Mouse (Mus musculus) midbrain, embryonic 12.5 days (tissue): ENCODE measurements around the gene Ccdc88c. TPM values are rescaled to one million over a fixed set of nuclear protein-coding genes. Genes with fewer than 3 reads are reported as not detected.
A peak's percentile ranks its signal among the peaks of the same experiment; 100 is the strongest.

Experiments used
- ATAC-seq: fragments of 200-750 bp; cut with Nextera tagmentation; 2 replicates; pipeline ENCODE4 v1.8.0; 2017; ENCODE audit warnings: low read depth, moderate TSS enrichment, moderate library complexity; ENCODE audit not compliant: low FRiP score
- H3K27ac ChIP-seq: fragments of 300-500 bp; sonication (generic); replicated peaks from 2 replicates; pipeline ENCODE4 v1.5.1; 2016; ENCODE audit warnings: mild to moderate bottlenecking
- H3K27me3 ChIP-seq: fragments of 300-500 bp; sonication (generic); 2 replicates; pipeline ENCODE4 v1.6.1; 2016; ENCODE audit warnings: mild to moderate bottlenecking
- H3K36me3 ChIP-seq: fragments of 300-500 bp; sonication (generic); 2 replicates; pipeline ENCODE4 v1.6.1; 2016
- H3K4me1 ChIP-seq: fragments of 300-500 bp; sonication (generic); 2 replicates; pipeline ENCODE4 v1.6.1; 2016
- H3K4me2 ChIP-seq: fragments of 300-500 bp; sonication (generic); replicated peaks from 2 replicates; pipeline ENCODE4 v1.6.1; 2016; ENCODE audit warnings: mild to moderate bottlenecking, moderate library complexity
- H3K4me3 ChIP-seq: fragments of 300-500 bp; sonication (generic); 2 replicates; pipeline ENCODE4 v1.5.1; 2016; ENCODE audit warnings: mild to moderate bottlenecking
- H3K9ac ChIP-seq: fragments of 300-500 bp; sonication (generic); replicated peaks from 2 replicates; pipeline ENCODE4 v1.6.1; 2016; ENCODE audit warnings: mild to moderate bottlenecking, moderate library complexity
- H3K9me3 ChIP-seq: fragments of 300-500 bp; sonication (generic); 2 replicates; pipeline ENCODE4 v1.6.1; 2016; ENCODE audit warnings: mild to moderate bottlenecking
- WGBS: fragments of 180-500 bp; shearing (Covaris S2); methylation state at CpG from one replicate; pipeline ENCODE4 v1.1.7; 2016; 5-methylcytosine and 5-hydroxymethylcytosine counted together
- polyA plus RNA-seq: library from polyadenylated mRNA; unstranded; fragments of >200 nt; fragmentation: Nextera tagmentation; extraction: Ambion mirVana; gene quantifications from 2 replicates; pipeline ENCODE4 v1.2.1, GENCODE M21; 2016

Ccdc88c gene
- polyA plus RNA-seq: 17.1 and 19.6 TPM in 2 replicates

GRCm38 (mm10) chr12:101028954-101029731, at the start of gene Ccdc88c:
TSS of gene Ccdc88c (minus strand) at chr12:101029056.
- Histone ChIP-seq H3K27ac (peak within 1 kb of the TSS; percentile 94), H3K9ac (peak within 1 kb of the TSS; percentile 86), H3K27me3 (peaks cover 7% of the 10 kb centered on the region), H3K4me1 (peaks cover 36% of the 10 kb centered on the region), H3K9me3 (no peaks in the 10 kb centered on the region), H3K4me3 (peak within 1 kb of the TSS; percentile 78), H3K36me3 (no peaks in the 10 kb centered on the region), H3K4me2 (peak within 1 kb of the TSS; percentile 82)
- under 1% methylated on average over 41 of the region's 56 CpGs for WGBS
- peak; percentile 90 for ATAC-seq

- no peak overlapping the region for H3K27ac ChIP-seq
- H3K9me3 ChIP-seq: no peaks in the 10 kb centered on the region
- no peaks in the 10 kb centered on the region for H3K27me3 ChIP-seq
- H3K4me2 ChIP-seq: no peak overlapping the region
- peaks cover 13% of the 10 kb centered on the region for H3K4me1 ChIP-seq
- peaks cover 29% of the 10 kb centered on the region for H3K36me3 ChIP-seq
- H3K9ac ChIP-seq: no peak overlapping the region
- no peak overlapping the region for H3K4me3 ChIP-seq
- no peak for ATAC-seq
Measured at GRCm38 (mm10) chr12:101077955-101078354, 49.1 kb upstream of the Ccdc88c start.

GRCm38 (mm10) chr12:101075433-101075832, 46.6 kb upstream of the Ccdc88c start:
- peaks cover under 1% of the 10 kb centered on the region; the same call in 1 of the 2 replicates for H3K4me1 ChIP-seq
- 91% methylated on average over 3 of the region's 3 CpGs for WGBS
- no peak overlapping the region for H3K4me3 ChIP-seq
- no peak overlapping the region for H3K27ac ChIP-seq
- H3K9me3 ChIP-seq: no peaks in the 10 kb centered on the region
- no peaks in the 10 kb centered on the region for H3K27me3 ChIP-seq
- ATAC-seq: no peak
- no peak overlapping the region for H3K9ac ChIP-seq
- H3K4me2 ChIP-seq: no peak overlapping the region
- peaks cover 25% of the 10 kb centered on the region for H3K36me3 ChIP-seq

- 93% methylated on average over 4 of the region's 4 CpGs for WGBS
- H3K4me2 ChIP-seq: no peak overlapping the region
Measured at GRCm38 (mm10) chr12:101074821-101075429, 46.1 kb upstream of the Ccdc88c start.

GRCm38 (mm10) chr12:101069813-101070212, 41.0 kb upstream of the Ccdc88c start:
- 91% methylated on average over 1 of the region's 1 CpGs for WGBS
- H3K9me3 ChIP-seq: no peaks in the 10 kb centered on the region
- no peaks in the 10 kb centered on the region for H3K4me1 ChIP-seq
- no peak overlapping the region for H3K4me3 ChIP-seq
- H3K27ac ChIP-seq: no peak overlapping the region
- no peak overlapping the region for H3K4me2 ChIP-seq
- H3K27me3 ChIP-seq: no peaks in the 10 kb centered on the region
- ATAC-seq: no peak
- no peak overlapping the region for H3K9ac ChIP-seq
- H3K36me3 ChIP-seq: peaks cover 28% of the 10 kb centered on the region

More at GRCm38 (mm10) chr12:101074821-101075429, 46.1 kb upstream of the Ccdc88c start:
- peaks cover 22% of the 10 kb centered on the region for H3K36me3 ChIP-seq
- no peaks in the 10 kb centered on the region for H3K9me3 ChIP-seq
- H3K27ac ChIP-seq: no peak overlapping the region
- ATAC-seq: no peak
- H3K4me3 ChIP-seq: no peak overlapping the region
- H3K9ac ChIP-seq: no peak overlapping the region
- no peaks in the 10 kb centered on the region for H3K27me3 ChIP-seq
- no peaks in the 10 kb centered on the region for H3K4me1 ChIP-seq

- 81% methylated on average over 1 of the region's 1 CpGs for WGBS
- Histone ChIP-seq H3K36me3 (peaks cover 58% of the 10 kb centered on the region), H3K9me3 (no peaks in the 10 kb centered on the region)
Measured at GRCm38 (mm10) chr12:101066329-101066728, 37.5 kb upstream of the Ccdc88c start.

GRCm38 (mm10) chr12:101039956-101040355, 11.1 kb upstream of the Ccdc88c start:
- Histone ChIP-seq H3K4me1 (no peaks in the 10 kb centered on the region), H3K9ac (no peak overlapping the region), H3K4me3 (no peak overlapping the region), H3K9me3 (no peaks in the 10 kb centered on the region), H3K4me2 (no peak overlapping the region), H3K36me3 (peaks cover 57% of the 10 kb centered on the region), H3K27me3 (no peaks in the 10 kb centered on the region), H3K27ac (no peak overlapping the region)
- no peak for ATAC-seq

More at GRCm38 (mm10) chr12:101066329-101066728, 37.5 kb upstream of the Ccdc88c start:
- Histone ChIP-seq H3K27ac (no peak overlapping the region), H3K4me3 (no peak overlapping the region), H3K4me2 (no peak overlapping the region), H3K27me3 (no peaks in the 10 kb centered on the region), H3K9ac (no peak overlapping the region), H3K4me1 (no peaks in the 10 kb centered on the region)
- ATAC-seq: no peak

GRCm38 (mm10) chr12:101028247-101028953, 456 bp downstream of the Ccdc88c start:
- Histone ChIP-seq H3K9ac (peak overlapping the region; percentile 86), H3K4me3 (peak overlapping the region; percentile 78), H3K36me3 (no peaks in the 10 kb centered on the region), H3K27ac (peak overlapping the region; percentile 94), H3K27me3 (peaks cover 7% of the 10 kb centered on the region), H3K4me2 (peak overlapping the region; percentile 82), H3K4me1 (peaks cover 43% of the 10 kb centered on the region), H3K9me3 (no peaks in the 10 kb centered on the region)
- WGBS: under 1% methylated on average over 57 of the region's 67 CpGs
- peak; percentile 71 for ATAC-seq

- H3K9ac ChIP-seq: peak overlapping the region; percentile 86
- H3K4me2 ChIP-seq: peak overlapping the region; percentile 82
- 2% methylated on average over 19 of the region's 19 CpGs for WGBS
- H3K9me3 ChIP-seq: no peaks in the 10 kb centered on the region
- H3K4me1 ChIP-seq: peaks cover 48% of the 10 kb centered on the region
- H3K27ac ChIP-seq: no peak overlapping the region
- H3K4me3 ChIP-seq: peak overlapping the region; percentile 78
- H3K27me3 ChIP-seq: peaks cover 7% of the 10 kb centered on the region
- ATAC-seq: no peak
- no peaks in the 10 kb centered on the region for H3K36me3 ChIP-seq
Measured at GRCm38 (mm10) chr12:101027451-101028246, 1.2 kb downstream of the Ccdc88c start.

- Histone ChIP-seq H3K27me3 (peaks cover 7% of the 10 kb centered on the region), H3K27ac (no peak overlapping the region), H3K9me3 (no peaks in the 10 kb centered on the region), H3K36me3 (peaks cover 5% of the 10 kb centered on the region), H3K4me3 (peak overlapping the region; percentile 78), H3K4me2 (peak overlapping the region; percentile 82), H3K4me1 (peaks cover 48% of the 10 kb centered on the region), H3K9ac (peak overlapping the region; percentile 86)
- no peak for ATAC-seq
- 2% methylated on average over 14 of the region's 14 CpGs for WGBS
Measured at GRCm38 (mm10) chr12:101026946-101027345, 1.9 kb downstream of the Ccdc88c start.

GRCm38 (mm10) chr12:101026518-101026917, 2.3 kb downstream of the Ccdc88c start:
- 0 out of 2 replicates have a peak overlapping the region, but pooled peaks have one; percentile 86 for H3K9ac ChIP-seq
- no peak for ATAC-seq
- no peak overlapping the region for H3K27ac ChIP-seq
- WGBS: 49% methylated on average over 7 of the region's 7 CpGs
- peaks cover 48% of the 10 kb centered on the region for H3K4me1 ChIP-seq
- peaks cover 7% of the 10 kb centered on the region for H3K27me3 ChIP-seq
- peaks cover 10% of the 10 kb centered on the region for H3K36me3 ChIP-seq
- H3K4me2 ChIP-seq: peak overlapping the region; percentile 82
- no peaks in the 10 kb centered on the region for H3K9me3 ChIP-seq
- peak overlapping the region; percentile 78 for H3K4me3 ChIP-seq
